Mouse (Mus musculus): ENCODE results near the gene P2rx3.

GRCm38 (mm10) chr2:85001497-85001896 is 35.8 kb downstream of the P2rx3 start:
- no peak for TF ChIP-seq NANOG (IDR thresholded peaks at IDR 0.05; ENCODE audit: borderline replicate concordance, low read length)
- TF ChIP-seq CTCF (conservative IDR thresholded peaks at IDR 0.05; ENCODE audit: low read length) = no peak
- no peak for TF ChIP-seq POU5F1 (IDR thresholded peaks at IDR 0.05; ENCODE audit: borderline replicate concordance, low read length)
